Mouse (Mus musculus) lung, embryonic 14.5 days (tissue): Measurements from ENCODE around the gene Slc30a10. TPM values are rescaled to one million over a fixed set of nuclear protein-coding genes. Genes with fewer than 3 reads are reported as not detected.

Source experiments
- ATAC-seq: fragments of 200-750 bp; cut with Nextera tagmentation; 2 replicates; pipeline ENCODE4 v1.8.0; 2017; ENCODE audit warnings: mild to moderate bottlenecking, moderate TSS enrichment, moderate library complexity; ENCODE audit not compliant: insufficient read depth
- DNase-seq: peaks from one replicate; pipeline ENCODE4 v3.0.0-alpha.2; 2015
- H3K27ac ChIP-seq: fragments of 300-500 bp; sonication (generic); 2 replicates; pipeline ENCODE4 v1.5.1; 2014; ENCODE audit warnings: low read depth, mild to moderate bottlenecking, moderate library complexity
- H3K27me3 ChIP-seq: fragments of 300-500 bp; sonication (generic); 2 replicates; pipeline ENCODE4 v1.6.1; 2014; ENCODE audit warnings: low read length, control low read depth; ENCODE audit not compliant: insufficient read depth
- H3K36me3 ChIP-seq: fragments of 300-500 bp; sonication (generic); 2 replicates; pipeline ENCODE4 v1.6.1; 2014; ENCODE audit warnings: control low read depth; ENCODE audit not compliant: insufficient read depth
- H3K4me1 ChIP-seq: fragments of 300-500 bp; sonication (generic); 2 replicates; pipeline ENCODE4 v1.6.1; 2014; ENCODE audit warnings: antibody characterized with exemption, control low read depth; ENCODE audit not compliant: insufficient read depth
- H3K4me2 ChIP-seq: fragments of 300-500 bp; sonication (generic); 2 replicates; pipeline ENCODE4 v1.6.1; 2014; ENCODE audit warnings: mild to moderate bottlenecking
- H3K4me3 ChIP-seq: fragments of 300-500 bp; sonication (generic); 2 replicates; pipeline ENCODE4 v1.5.1; 2014; ENCODE audit warnings: low read depth, low read length
- H3K9ac ChIP-seq: fragments of 300-500 bp; sonication (generic); 2 replicates; pipeline ENCODE4 v1.6.1; 2014
- H3K9me3 ChIP-seq: fragments of 300-500 bp; sonication (generic); 2 replicates; pipeline ENCODE4 v1.6.1; 2016; ENCODE audit warnings: low read depth, low read length, control low read depth
- CTCF ChIP-seq: IDR thresholded peaks from 2 replicates; pipeline ENCODE4 v1.5.1; 2016; ENCODE audit warnings: antibody characterized with exemption, low read depth
- WGBS: fragments of 180-500 bp; shearing (Covaris S2); extraction: QIAGEN DNeasy Blood & Tissue Kit; methylation state at CpG from one replicate; pipeline ENCODE4 v1.1.7; 2014; 5-methylcytosine and 5-hydroxymethylcytosine counted together
- polyA plus RNA-seq: library from polyadenylated mRNA; unstranded; fragments of >200 nt; fragmentation: Nextera tagmentation; extraction: Ambion mirVana; gene quantifications from 2 replicates; pipeline ENCODE4 v1.2.1, GENCODE M21; 2014

Slc30a10 gene
- polyA plus RNA-seq, result 0.09 TPM in 1 of 2 replicates, not detected in the other

- peaks cover 33% of the 10 kb centered on the region for H3K27me3 ChIP-seq
- peak within 1 kb of the TSS; percentile 47 for H3K4me3 ChIP-seq
- ATAC-seq, result peak; percentile 87
- 2% methylated on average over 18 of the region's 18 CpGs for WGBS
- H3K9me3 ChIP-seq, result no peaks in the 10 kb centered on the region
- H3K27ac ChIP-seq, result no peak within 1 kb of the TSS; the same call in 1 of the 2 replicates
- peak; percentile 65 for DNase-seq
- H3K36me3 ChIP-seq, result no peaks in the 10 kb centered on the region
- peak within 1 kb of the TSS; percentile 93 for H3K4me2 ChIP-seq
- H3K4me1 ChIP-seq, result no peaks in the 10 kb centered on the region
- no peak for TF ChIP-seq CTCF
- H3K9ac ChIP-seq, result peak within 1 kb of the TSS; percentile 48
These were observed at the start of gene Slc30a10 for GRCm38 (mm10) chr1:185454575-185454954. Gene Slc30a10 (plus strand): TSS chr1:185454848.

DNA sequence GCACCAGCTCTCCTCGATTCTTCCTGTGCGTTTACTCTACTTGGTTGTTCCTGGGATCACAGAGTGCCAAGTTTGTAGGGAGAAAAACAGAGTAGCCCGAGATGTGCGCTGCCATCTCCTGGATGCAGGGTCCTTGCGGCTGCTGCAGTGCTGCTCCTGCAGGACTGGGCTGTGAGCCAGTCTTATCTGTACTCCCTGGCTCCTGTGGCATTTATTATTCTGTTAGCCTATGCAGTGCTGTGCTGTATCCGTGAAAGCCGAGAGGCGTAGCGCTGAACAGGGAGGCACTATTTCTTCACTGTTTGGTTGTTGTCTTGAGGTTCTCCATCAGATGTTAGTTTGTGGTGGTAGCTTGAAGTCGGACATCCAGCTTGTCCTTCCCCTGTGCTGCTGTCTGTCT lies 48.7 kb upstream of the Slc30a10 start:
- DNase-seq (peak; percentile 3), ATAC-seq (no peak)
- no peak overlapping the region for H3K9ac ChIP-seq
- no peak overlapping the region for H3K4me3 ChIP-seq
- peaks cover 85% of the 10 kb centered on the region for H3K36me3 ChIP-seq
- no peaks in the 10 kb centered on the region for H3K4me1 ChIP-seq
- no peak overlapping the region for H3K27ac ChIP-seq
- no peaks in the 10 kb centered on the region for H3K27me3 ChIP-seq
- no peak for TF ChIP-seq CTCF
- no peaks in the 10 kb centered on the region for H3K9me3 ChIP-seq
- no peak overlapping the region for H3K4me2 ChIP-seq
- 82% methylated on average over 10 of the region's 10 CpGs for WGBS

DNA sequence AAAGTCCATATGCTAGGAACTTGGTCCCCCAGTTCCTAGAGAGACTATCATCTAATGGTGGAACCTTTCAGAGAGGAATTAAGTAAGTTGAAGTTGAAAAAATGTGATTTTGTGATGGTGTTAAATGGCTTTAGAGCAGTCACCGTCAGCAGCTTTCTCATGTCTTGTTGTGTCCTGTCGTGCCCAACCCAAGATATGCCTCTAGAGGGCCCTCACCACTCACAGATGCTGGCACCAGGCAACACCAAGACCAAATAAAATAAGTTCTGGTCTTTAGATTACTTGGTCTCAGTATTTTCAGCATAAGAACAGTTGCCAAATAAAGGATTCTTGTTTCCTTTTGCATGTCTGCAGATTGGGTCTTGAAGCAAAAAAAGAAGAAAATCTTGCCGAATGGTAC lies 44.8 kb upstream of the Slc30a10 start:
- Histone ChIP-seq H3K4me3 (no peak overlapping the region), H3K4me1 (no peaks in the 10 kb centered on the region), H3K9ac (no peak overlapping the region), H3K9me3 (no peaks in the 10 kb centered on the region), H3K27me3 (no peaks in the 10 kb centered on the region), H3K4me2 (no peak overlapping the region), H3K36me3 (peaks cover 88% of the 10 kb centered on the region), H3K27ac (no peak overlapping the region)
- peak; percentile 35; the same call in 1 of the 2 replicates for TF ChIP-seq CTCF
- DNase-seq (peak; percentile 23), ATAC-seq (no peak)
- 79% methylated on average over 3 of the region's 3 CpGs for WGBS

DNA sequence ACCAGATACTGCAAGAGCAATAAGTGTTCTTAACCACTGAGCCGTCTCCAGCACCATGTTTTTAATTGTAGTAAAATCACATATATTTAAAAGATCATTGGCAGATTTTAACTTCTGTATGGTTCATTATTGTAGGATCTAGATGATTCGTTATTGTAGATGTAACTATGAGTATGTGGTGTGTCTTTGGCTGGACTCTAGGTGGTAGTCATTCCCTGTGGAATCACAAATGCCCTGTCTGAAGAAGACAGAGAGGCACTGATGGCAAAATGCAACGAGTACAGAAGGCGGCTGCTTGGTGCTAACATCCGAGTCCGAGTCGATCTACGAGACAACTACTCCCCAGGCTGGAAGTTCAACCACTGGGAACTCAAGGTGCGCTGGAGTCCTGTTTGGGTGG lies 36.6 kb upstream of the Slc30a10 start:
- H3K4me1 ChIP-seq, result no peaks in the 10 kb centered on the region
- H3K9me3 ChIP-seq, result no peaks in the 10 kb centered on the region
- H3K4me2 ChIP-seq, result no peak overlapping the region
- H3K4me3 ChIP-seq, result no peak overlapping the region
- ATAC-seq (no peak), DNase-seq (no peak)
- TF ChIP-seq CTCF, result no peak
- H3K36me3 ChIP-seq, result peaks cover 95% of the 10 kb centered on the region
- no peaks in the 10 kb centered on the region for H3K27me3 ChIP-seq
- no peak overlapping the region for H3K9ac ChIP-seq
- WGBS, result 90% methylated on average over 9 of the region's 9 CpGs
- no peak overlapping the region for H3K27ac ChIP-seq

DNA sequence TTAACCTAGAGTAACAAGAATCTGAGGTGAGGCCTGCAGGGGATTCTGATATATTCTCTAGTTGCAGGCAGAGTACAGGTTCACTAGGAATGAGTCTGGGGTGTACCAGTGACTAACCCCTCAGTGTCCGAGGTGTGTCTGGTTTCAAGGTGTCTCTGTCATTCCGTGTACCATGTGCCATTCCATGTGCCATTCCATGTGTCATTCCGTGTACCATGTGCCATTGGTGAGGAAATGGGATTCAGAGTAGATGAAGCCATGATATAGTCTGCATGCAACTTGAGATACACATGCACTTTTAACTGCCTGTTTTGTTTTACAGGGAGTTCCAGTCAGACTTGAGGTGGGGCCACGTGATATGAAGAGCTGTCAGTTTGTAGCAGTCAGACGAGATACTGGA lies 34.8 kb upstream of the Slc30a10 start:
- no peak for ATAC-seq
- no peak for DNase-seq
- Histone ChIP-seq H3K4me1 (no peaks in the 10 kb centered on the region), H3K4me2 (no peak overlapping the region), H3K36me3 (peaks cover 96% of the 10 kb centered on the region), H3K27ac (no peak overlapping the region), H3K9ac (no peak overlapping the region), H3K9me3 (no peaks in the 10 kb centered on the region), H3K27me3 (no peaks in the 10 kb centered on the region), H3K4me3 (no peak overlapping the region)
- WGBS, result 87% methylated on average over 5 of the region's 5 CpGs
- TF ChIP-seq CTCF, result no peak

- Histone ChIP-seq H3K4me3 (no peak overlapping the region), H3K27ac (no peak overlapping the region), H3K36me3 (peaks cover 95% of the 10 kb centered on the region), H3K9me3 (no peaks in the 10 kb centered on the region), H3K4me2 (no peak overlapping the region), H3K27me3 (no peaks in the 10 kb centered on the region), H3K4me1 (no peaks in the 10 kb centered on the region), H3K9ac (no peak overlapping the region)
- ATAC-seq (no peak), DNase-seq (no peak)
- WGBS, result 82% methylated on average over 6 of the region's 6 CpGs
- no peak for TF ChIP-seq CTCF
These were observed 33.9 kb upstream of the Slc30a10 start for GRCm38 (mm10) chr1:185420776-185421175.

- no peak for TF ChIP-seq CTCF
- Histone ChIP-seq H3K27ac (no peak overlapping the region), H3K4me1 (no peaks in the 10 kb centered on the region), H3K27me3 (no peaks in the 10 kb centered on the region), H3K9me3 (no peaks in the 10 kb centered on the region), H3K4me2 (no peak overlapping the region), H3K4me3 (no peak overlapping the region), H3K9ac (no peak overlapping the region), H3K36me3 (peaks cover 78% of the 10 kb centered on the region)
- 92% methylated on average over 5 of the region's 5 CpGs for WGBS
- no peak for ATAC-seq
- no peak for DNase-seq
These were observed 28.1 kb upstream of the Slc30a10 start for GRCm38 (mm10) chr1:185426583-185426982.

DNA sequence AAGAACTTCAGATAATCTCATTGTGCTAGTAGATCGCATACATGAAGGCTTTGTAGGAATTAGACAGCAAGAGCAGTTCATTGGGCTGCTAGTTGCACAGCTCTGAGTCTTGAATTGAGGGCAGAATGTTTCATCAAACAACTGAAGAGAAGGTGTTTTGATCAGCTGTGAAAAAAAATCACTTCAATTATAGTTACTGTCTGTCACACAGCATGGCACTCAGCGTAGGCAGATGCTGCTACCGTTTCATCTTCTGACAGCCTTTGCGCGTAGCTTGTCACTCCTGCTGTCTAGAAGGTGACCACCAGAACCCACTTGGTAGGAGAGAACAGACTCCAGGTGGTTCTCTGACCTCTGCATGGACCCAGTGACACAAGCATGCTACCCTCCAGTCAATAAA lies 24.2 kb upstream of the Slc30a10 start:
- TF ChIP-seq CTCF, result no peak
- 89% methylated on average over 5 of the region's 5 CpGs for WGBS
- peaks cover 42% of the 10 kb centered on the region for H3K36me3 ChIP-seq
- no peak overlapping the region for H3K4me2 ChIP-seq
- DNase-seq (no peak), ATAC-seq (no peak)
- no peaks in the 10 kb centered on the region for H3K27me3 ChIP-seq
- no peak overlapping the region for H3K27ac ChIP-seq
- H3K9ac ChIP-seq, result no peak overlapping the region
- H3K4me3 ChIP-seq, result no peak overlapping the region
- H3K9me3 ChIP-seq, result no peaks in the 10 kb centered on the region
- H3K4me1 ChIP-seq, result no peaks in the 10 kb centered on the region
